Mouse (Mus musculus): ENCODE results near the gene Ttc38. TPM values are rescaled to one million over a fixed set of nuclear protein-coding genes. Genes with fewer than 3 reads are reported as not detected.

The Ttc38 gene
- polyA plus RNA-seq (2012), result 1.3 and 3.1 TPM in 2 replicates

GRCm38 (mm10) chr15:85831954-85832590, at the start of gene Ttc38:
Gene Ttc38 (plus strand): TSS chr15:85832306.
- TF ChIP-seq GATA1 (IDR thresholded peaks at IDR 0.05; ENCODE audit: low read length), result no peak

- TF ChIP-seq GATA1 (IDR thresholded peaks at IDR 0.05; ENCODE audit: low read length), result no peak
Measured at GRCm38 (mm10) chr15:85783146-85783545, 49.0 kb upstream of the Ttc38 start.

- TF ChIP-seq GATA1 (IDR thresholded peaks at IDR 0.05; ENCODE audit: low read length), result no peak
Measured at GRCm38 (mm10) chr15:85784341-85784740, 47.8 kb upstream of the Ttc38 start.

GRCm38 (mm10) chr15:85786711-85787110, 45.4 kb upstream of the Ttc38 start:
- TF ChIP-seq GATA1 (IDR thresholded peaks at IDR 0.05; ENCODE audit: low read length), result no peak

- TF ChIP-seq GATA1 (IDR thresholded peaks at IDR 0.05; ENCODE audit: low read length), result no peak
Measured at GRCm38 (mm10) chr15:85787482-85787881, 44.6 kb upstream of the Ttc38 start.

- no peak for TF ChIP-seq GATA1 (IDR thresholded peaks at IDR 0.05; ENCODE audit: low read length)
Measured at GRCm38 (mm10) chr15:85788051-85788450, 44.1 kb upstream of the Ttc38 start.

GRCm38 (mm10) chr15:85788633-85789032, 43.5 kb upstream of the Ttc38 start:
- no peak for TF ChIP-seq GATA1 (IDR thresholded peaks at IDR 0.05; ENCODE audit: low read length)

GRCm38 (mm10) chr15:85791449-85791848, 40.7 kb upstream of the Ttc38 start:
- no peak for TF ChIP-seq GATA1 (IDR thresholded peaks at IDR 0.05; ENCODE audit: low read length)

- no peak for TF ChIP-seq GATA1 (IDR thresholded peaks at IDR 0.05; ENCODE audit: low read length)
Measured at GRCm38 (mm10) chr15:85792819-85793218, 39.3 kb upstream of the Ttc38 start.

- no peak for TF ChIP-seq GATA1 (IDR thresholded peaks at IDR 0.05; ENCODE audit: low read length)
Measured at GRCm38 (mm10) chr15:85795516-85795915, 36.6 kb upstream of the Ttc38 start.

- TF ChIP-seq GATA1 (IDR thresholded peaks at IDR 0.05; ENCODE audit: low read length), result no peak
Measured at GRCm38 (mm10) chr15:85798676-85799075, 33.4 kb upstream of the Ttc38 start.

GRCm38 (mm10) chr15:85802931-85803330, 29.2 kb upstream of the Ttc38 start:
- no peak for TF ChIP-seq GATA1 (IDR thresholded peaks at IDR 0.05; ENCODE audit: low read length)

GRCm38 (mm10) chr15:85806886-85807285, 25.2 kb upstream of the Ttc38 start:
- no peak for TF ChIP-seq GATA1 (IDR thresholded peaks at IDR 0.05; ENCODE audit: low read length)

- no peak for TF ChIP-seq GATA1 (IDR thresholded peaks at IDR 0.05; ENCODE audit: low read length)
Measured at GRCm38 (mm10) chr15:85807404-85807803, 24.7 kb upstream of the Ttc38 start.

- no peak for TF ChIP-seq GATA1 (IDR thresholded peaks at IDR 0.05; ENCODE audit: low read length)
Measured at GRCm38 (mm10) chr15:85808031-85808430, 24.1 kb upstream of the Ttc38 start.

- no peak for TF ChIP-seq GATA1 (IDR thresholded peaks at IDR 0.05; ENCODE audit: low read length)
Measured at GRCm38 (mm10) chr15:85808434-85808833, 23.7 kb upstream of the Ttc38 start.

- TF ChIP-seq GATA1 (IDR thresholded peaks at IDR 0.05; ENCODE audit: low read length), result no peak
Measured at GRCm38 (mm10) chr15:85809091-85809490, 23.0 kb upstream of the Ttc38 start.

- TF ChIP-seq GATA1 (IDR thresholded peaks at IDR 0.05; ENCODE audit: low read length), result no peak
Measured at GRCm38 (mm10) chr15:85810462-85810805, 21.7 kb upstream of the Ttc38 start.

Data from G1E-ER4 (cell line).